Mouse (Mus musculus) stomach, embryonic 16.5 days (tissue): ENCODE measurements around the gene Ascc1. TPM values are rescaled to one million over a fixed set of nuclear protein-coding genes. Genes with fewer than 3 reads are reported as not detected.

Experiments
- ATAC-seq: fragments of 200-750 bp; cut with Nextera tagmentation; 2 replicates; pipeline ENCODE4 v1.8.0; 2017; ENCODE audit warnings: moderate number of reproducible peaks, moderate TSS enrichment; ENCODE audit not compliant: insufficient read depth, low FRiP score
- H3K27ac ChIP-seq: fragments of 300-500 bp; sonication (generic); 2 replicates; pipeline ENCODE4 v1.5.1; 2014; ENCODE audit warnings: low read length
- H3K27me3 ChIP-seq: fragments of 300-500 bp; sonication (generic); 2 replicates; pipeline ENCODE4 v1.6.1; 2014; ENCODE audit warnings: low read length, control low read depth, mixed read lengths; ENCODE audit not compliant: control insufficient read depth, insufficient read depth
- H3K36me3 ChIP-seq: fragments of 300-500 bp; sonication (generic); 2 replicates; pipeline ENCODE4 v1.6.1; 2014; ENCODE audit warnings: low read length; ENCODE audit not compliant: control insufficient read depth, insufficient read depth
- H3K4me1 ChIP-seq: fragments of 300-500 bp; sonication (generic); 2 replicates; pipeline ENCODE4 v1.6.1; 2014; ENCODE audit warnings: low read length, control low read depth, mixed read lengths; ENCODE audit not compliant: control insufficient read depth, insufficient read depth
- H3K4me2 ChIP-seq: fragments of 300-500 bp; sonication (generic); 2 replicates; pipeline ENCODE4 v1.6.1; 2014; ENCODE audit warnings: low read depth, low read length, mixed read lengths
- H3K4me3 ChIP-seq: fragments of 300-500 bp; sonication (generic); replicated peaks from 2 replicates; pipeline ENCODE4 v1.5.1; 2014; ENCODE audit warnings: mild to moderate bottlenecking, low read length
- H3K9ac ChIP-seq: fragments of 300-500 bp; sonication (generic); 2 replicates; pipeline ENCODE4 v1.6.1; 2014; ENCODE audit warnings: low read length
- H3K9me3 ChIP-seq: fragments of 300-500 bp; sonication (generic); replicated peaks from 2 replicates; pipeline ENCODE4 v1.6.1; 2016; ENCODE audit warnings: low read length, control low read depth; ENCODE audit not compliant: control insufficient read depth
- WGBS: fragments of 180-500 bp; shearing (Covaris S2); extraction: QIAGEN DNeasy Blood & Tissue Kit; methylation state at CpG from one replicate; pipeline ENCODE4 v1.1.7; 2014; 5-methylcytosine and 5-hydroxymethylcytosine counted together
- polyA plus RNA-seq: library from polyadenylated mRNA; unstranded; fragments of >200 nt; fragmentation: Nextera tagmentation; extraction: Ambion mirVana; gene quantifications from 2 replicates; pipeline ENCODE4 v1.2.1, GENCODE M21; 2015

Ascc1 gene
- polyA plus RNA-seq, 1 experiment from 2014 or later = 45.2 TPM

GRCm38 (mm10) chr10:59973400-59973799 lies 29.2 kb upstream of the Ascc1 start:
- no peaks in the 10 kb centered on the region for H3K9me3 ChIP-seq
- 0 out of 2 replicates have a peak overlapping the region, but pooled peaks have one; percentile 2 for H3K9ac ChIP-seq
- no peaks in the 10 kb centered on the region for H3K27me3 ChIP-seq
- H3K4me2 ChIP-seq = no peak overlapping the region
- no peak overlapping the region for H3K4me3 ChIP-seq
- 75% methylated on average over 4 of the region's 4 CpGs for WGBS
- peaks cover 35% of the 10 kb centered on the region for H3K4me1 ChIP-seq
- peak overlapping the region; percentile 79 for H3K27ac ChIP-seq
- H3K36me3 ChIP-seq = no peaks in the 10 kb centered on the region
- no peak for ATAC-seq

- Histone ChIP-seq H3K4me2 (0 out of 2 replicates have a peak overlapping the region, but pooled peaks have one; percentile 3), H3K27ac (peak overlapping the region; percentile 79), H3K36me3 (no peaks in the 10 kb centered on the region), H3K9ac (peak overlapping the region; percentile 52), H3K9me3 (no peaks in the 10 kb centered on the region), H3K4me3 (no peak overlapping the region), H3K27me3 (no peaks in the 10 kb centered on the region), H3K4me1 (peaks cover 44% of the 10 kb centered on the region)
- peak; percentile 57 for ATAC-seq
- 10% methylated on average over 6 of the region's 6 CpGs for WGBS
Measured at GRCm38 (mm10) chr10:59974191-59974664, 28.4 kb upstream of the Ascc1 start.

GRCm38 (mm10) chr10:59974786-59975185 lies 27.8 kb upstream of the Ascc1 start:
- Histone ChIP-seq H3K4me1 (peaks cover 49% of the 10 kb centered on the region), H3K27ac (peak overlapping the region; percentile 79), H3K9ac (peak overlapping the region; percentile 38; the same call in 1 of the 2 replicates), H3K4me2 (no peak overlapping the region), H3K4me3 (no peak overlapping the region), H3K36me3 (no peaks in the 10 kb centered on the region), H3K9me3 (no peaks in the 10 kb centered on the region), H3K27me3 (no peaks in the 10 kb centered on the region)
- WGBS = 46% methylated on average over 3 of the region's 3 CpGs
- no peak for ATAC-seq

- Histone ChIP-seq H3K4me2 (no peak overlapping the region), H3K4me3 (no peak overlapping the region), H3K4me1 (peaks cover 39% of the 10 kb centered on the region), H3K27me3 (no peaks in the 10 kb centered on the region), H3K9me3 (no peaks in the 10 kb centered on the region), H3K36me3 (no peaks in the 10 kb centered on the region), H3K9ac (no peak overlapping the region), H3K27ac (no peak overlapping the region)
- no peak for ATAC-seq
- 63% methylated on average over 2 of the region's 4 CpGs for WGBS
Measured at GRCm38 (mm10) chr10:59977141-59977540, 25.5 kb upstream of the Ascc1 start.

- H3K4me1 ChIP-seq = peaks cover 39% of the 10 kb centered on the region
- no peak overlapping the region for H3K4me2 ChIP-seq
- no peak for ATAC-seq
- peak overlapping the region; percentile 57; the same call in 1 of the 2 replicates for H3K9ac ChIP-seq
- no peak overlapping the region for H3K4me3 ChIP-seq
- 90% methylated on average over 5 of the region's 5 CpGs for WGBS
- H3K27ac ChIP-seq = peak overlapping the region; percentile 82
- no peaks in the 10 kb centered on the region for H3K9me3 ChIP-seq
- H3K36me3 ChIP-seq = no peaks in the 10 kb centered on the region
- H3K27me3 ChIP-seq = no peaks in the 10 kb centered on the region
Measured at GRCm38 (mm10) chr10:59977715-59978343, 24.8 kb upstream of the Ascc1 start.

- Histone ChIP-seq H3K27me3 (no peaks in the 10 kb centered on the region), H3K4me3 (no peak overlapping the region), H3K36me3 (no peaks in the 10 kb centered on the region), H3K9ac (peak overlapping the region; percentile 57), H3K4me2 (peak overlapping the region; percentile 28; the same call in 1 of the 2 replicates), H3K27ac (peak overlapping the region; percentile 82), H3K9me3 (no peaks in the 10 kb centered on the region), H3K4me1 (peaks cover 37% of the 10 kb centered on the region)
- 47% methylated on average over 2 of the region's 2 CpGs for WGBS
- ATAC-seq = no peak
Measured at GRCm38 (mm10) chr10:59978401-59978800, 24.2 kb upstream of the Ascc1 start.

- no peaks in the 10 kb centered on the region for H3K27me3 ChIP-seq
- H3K36me3 ChIP-seq = no peaks in the 10 kb centered on the region
- WGBS = 22% methylated on average over 11 of the region's 11 CpGs
- peak overlapping the region; percentile 28 for H3K4me2 ChIP-seq
- no peak overlapping the region for H3K4me3 ChIP-seq
- H3K9me3 ChIP-seq = no peaks in the 10 kb centered on the region
- peak overlapping the region; percentile 82 for H3K27ac ChIP-seq
- H3K9ac ChIP-seq = peak overlapping the region; percentile 57
- H3K4me1 ChIP-seq = peaks cover 30% of the 10 kb centered on the region
- peak; percentile 81 for ATAC-seq
Measured at GRCm38 (mm10) chr10:59978873-59979743, 23.5 kb upstream of the Ascc1 start.

GRCm38 (mm10) chr10:59980815-59981244 lies 21.8 kb upstream of the Ascc1 start:
- Histone ChIP-seq H3K27me3 (no peaks in the 10 kb centered on the region), H3K4me3 (no peak overlapping the region), H3K9ac (no peak overlapping the region), H3K27ac (no peak overlapping the region), H3K36me3 (0 out of 2 replicates have a peak, but pooled peaks cover 1% of the 10 kb centered on the region), H3K4me2 (no peak overlapping the region), H3K4me1 (peaks cover 20% of the 10 kb centered on the region), H3K9me3 (no peaks in the 10 kb centered on the region)
- ATAC-seq = no peak
- 82% methylated on average over 6 of the region's 6 CpGs for WGBS

GRCm38 (mm10) chr10:59981336-59981735 lies 21.3 kb upstream of the Ascc1 start:
- no peak overlapping the region for H3K4me3 ChIP-seq
- no peaks in the 10 kb centered on the region for H3K27me3 ChIP-seq
- peaks cover 20% of the 10 kb centered on the region for H3K4me1 ChIP-seq
- peaks cover 4% of the 10 kb centered on the region; the same call in 1 of the 2 replicates for H3K36me3 ChIP-seq
- ATAC-seq = no peak
- 71% methylated on average over 4 of the region's 4 CpGs for WGBS
- no peak overlapping the region for H3K4me2 ChIP-seq
- H3K9me3 ChIP-seq = no peaks in the 10 kb centered on the region
- H3K9ac ChIP-seq = no peak overlapping the region
- H3K27ac ChIP-seq = peak overlapping the region; percentile 48
